Mouse (Mus musculus): ENCODE data around the gene Gm11437.

The Gm11437 gene

DNA sequence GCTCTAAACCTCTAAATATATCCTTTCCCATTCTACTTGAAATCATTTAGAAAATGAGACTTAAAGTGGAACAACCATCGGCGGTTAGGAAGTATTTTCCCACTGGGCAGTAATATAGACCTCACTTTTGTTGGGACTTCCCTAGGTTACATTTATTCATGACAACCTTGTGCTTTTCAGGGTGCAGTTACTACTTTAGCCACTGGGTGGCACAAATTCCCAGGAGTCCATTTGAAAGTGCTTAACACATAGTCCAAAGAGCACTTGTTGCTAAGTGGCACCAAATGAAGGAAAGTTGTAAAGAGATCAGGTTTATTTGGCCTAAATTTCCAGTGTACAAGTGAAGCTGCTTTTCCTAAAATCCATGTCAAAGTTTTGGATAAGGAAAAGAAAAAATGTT is 25.5 kb downstream of the Gm11437 start:
- DNase-seq = peak; percentile 15

DNA sequence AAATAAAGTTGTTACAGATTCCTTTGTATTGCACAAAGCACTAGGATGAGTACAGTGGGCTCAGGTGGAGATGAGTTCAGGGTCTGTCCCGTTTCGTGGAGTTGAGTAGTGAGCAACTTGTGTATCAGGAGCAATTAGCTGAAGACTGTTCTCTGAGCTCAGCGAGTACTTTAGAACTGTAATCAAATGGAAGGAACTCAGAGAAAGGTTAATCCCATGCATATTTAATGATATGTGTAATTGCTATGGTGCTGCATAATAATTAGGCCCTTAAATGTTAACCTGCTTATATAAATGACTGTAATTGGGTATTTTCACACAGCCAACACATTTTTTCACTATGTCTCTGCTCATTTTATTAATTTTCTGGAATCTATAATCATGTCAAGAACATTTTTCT is 30.8 kb downstream of the Gm11437 start:
- no peak for DNase-seq

DNA sequence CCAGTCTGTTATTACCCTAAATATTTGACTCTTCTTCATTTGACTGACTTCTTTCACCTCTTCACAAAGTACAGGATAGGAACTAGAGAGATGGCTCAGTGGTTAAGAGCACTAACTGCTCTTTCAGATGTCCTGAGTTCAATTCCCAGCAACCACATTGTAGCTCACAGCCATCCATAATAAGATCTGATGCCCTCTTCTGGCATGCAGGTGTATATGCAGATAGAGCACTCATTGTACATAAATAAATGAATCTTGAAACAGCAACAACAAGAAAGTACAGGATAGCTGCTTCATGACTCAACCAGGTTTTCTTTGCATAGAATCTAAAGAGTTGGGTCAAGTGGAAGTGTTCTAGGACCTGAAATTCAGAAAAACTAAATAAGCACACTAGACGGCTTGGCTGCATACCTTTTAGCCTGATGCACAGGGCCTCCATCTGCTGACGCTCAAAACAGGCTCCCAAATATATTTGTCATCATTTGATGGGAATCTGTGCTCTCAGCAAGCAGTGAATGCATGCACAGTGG is 32.9 kb downstream of the Gm11437 start:
- no peak for DNase-seq

- no peak for DNase-seq
Measured at GRCm38 (mm10) chr11:84129799-84130185, 37.5 kb downstream of the Gm11437 start.

DNA sequence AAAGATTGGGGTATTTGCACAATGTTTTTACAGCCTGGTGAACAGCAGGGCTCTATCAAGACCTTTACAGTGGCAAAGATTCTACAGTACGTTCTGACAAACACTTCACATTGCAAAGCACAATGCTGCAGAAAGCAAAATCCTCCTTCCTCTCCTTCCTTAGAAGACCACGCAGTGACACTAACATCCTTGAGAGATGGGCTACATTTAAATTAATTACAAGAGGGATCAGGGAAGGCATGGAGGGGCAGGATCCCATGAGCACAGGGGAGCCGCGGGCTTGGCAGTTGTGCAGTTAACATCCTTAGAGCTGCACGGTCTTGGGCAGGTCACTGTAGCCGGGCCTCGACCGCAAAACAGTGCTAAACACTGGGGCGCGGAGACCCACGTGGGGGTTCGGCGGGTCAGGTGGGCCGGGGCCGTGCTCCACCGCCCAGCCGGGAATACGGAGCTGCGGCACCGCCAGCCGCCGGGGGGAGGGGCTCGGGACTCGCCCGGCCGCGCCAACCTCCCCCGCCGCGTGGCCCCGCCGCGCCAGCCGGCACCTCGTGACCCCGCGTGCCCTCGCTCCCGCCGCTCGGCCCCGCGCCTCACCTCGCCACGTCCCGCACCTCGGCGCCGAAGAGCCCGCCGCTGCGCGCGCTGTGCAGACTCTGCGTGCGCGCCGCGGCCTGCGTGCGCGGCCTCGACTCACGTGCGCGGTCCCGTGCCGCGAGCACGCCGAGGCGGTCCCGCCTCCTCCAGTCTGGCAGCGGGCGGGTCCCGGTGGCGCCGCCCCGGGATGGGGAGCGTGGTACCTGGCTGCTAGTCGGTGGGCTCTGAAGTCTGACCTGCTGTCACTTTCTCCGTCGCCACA is 38.1 kb downstream of the Gm11437 start, which contains the start of the genes Tada2a and Acaca:
Gene Tada2a, minus strand, starts transcription at position 658 of the 856 bp plus-strand sequence.
Gene Acaca, plus strand, starts transcription at position 730 of the 856 bp plus-strand sequence.
- DNase-seq = peak; percentile 80

- DNase-seq = no peak
Measured at GRCm38 (mm10) chr11:84127977-84128376, 39.3 kb downstream of the Gm11437 start.

GRCm38 (mm10) chr11:84121051-84121956 is 46.0 kb downstream of the Gm11437 start:
- no peak for DNase-seq

- DNase-seq = no peak
Measured at GRCm38 (mm10) chr11:84117431-84117830, 49.8 kb downstream of the Gm11437 start.

DNA sequence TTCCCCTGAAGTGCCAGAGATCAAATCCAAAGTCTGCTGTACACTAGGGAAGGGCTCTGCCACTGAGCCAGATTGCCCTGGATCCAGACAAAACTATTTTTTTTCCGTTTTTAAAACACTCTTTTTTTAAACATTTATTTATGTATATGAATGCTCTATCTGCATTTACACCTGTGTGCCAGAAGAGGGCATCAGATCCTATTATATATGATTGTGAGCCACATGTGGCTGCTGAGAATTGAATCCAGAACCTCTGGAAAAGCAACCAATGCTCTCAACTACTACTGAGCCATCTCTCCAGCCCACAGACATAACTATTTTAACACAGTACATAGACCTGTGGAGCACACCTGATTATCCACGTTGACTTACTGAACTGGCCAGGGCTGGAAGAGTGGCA is 51.1 kb downstream of the Gm11437 start:
- DNase-seq = no peak

DNA sequence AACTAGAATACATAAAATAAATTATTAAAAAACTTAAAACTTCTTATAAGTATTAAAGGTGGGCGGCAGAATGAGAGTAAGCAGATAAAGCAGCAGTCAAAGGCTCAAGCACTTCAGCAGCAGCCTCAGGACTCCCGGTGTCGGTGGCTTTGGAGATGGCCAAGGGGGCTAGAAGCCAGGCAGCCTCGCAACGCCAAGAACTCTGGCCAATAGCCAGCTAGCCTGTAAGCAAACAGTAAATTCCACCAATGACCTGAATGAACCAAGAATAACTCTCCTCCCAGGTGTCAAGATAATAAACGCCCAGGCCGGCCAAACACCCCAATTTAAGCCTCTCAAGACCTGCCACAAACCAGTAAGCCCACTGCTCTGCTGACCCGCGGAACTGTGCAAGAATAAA is 51.6 kb downstream of the Gm11437 start:
- DNase-seq = no peak

GRCm38 (mm10) chr11:84113623-84114022 is 53.7 kb downstream of the Gm11437 start:
- DNase-seq = no peak

GRCm38 (mm10) chr11:84107137-84107536 is 60.1 kb downstream of the Gm11437 start:
- no peak for DNase-seq

GRCm38 (mm10) chr11:84104036-84104435 is 63.2 kb downstream of the Gm11437 start:
- no peak for DNase-seq

DNA sequence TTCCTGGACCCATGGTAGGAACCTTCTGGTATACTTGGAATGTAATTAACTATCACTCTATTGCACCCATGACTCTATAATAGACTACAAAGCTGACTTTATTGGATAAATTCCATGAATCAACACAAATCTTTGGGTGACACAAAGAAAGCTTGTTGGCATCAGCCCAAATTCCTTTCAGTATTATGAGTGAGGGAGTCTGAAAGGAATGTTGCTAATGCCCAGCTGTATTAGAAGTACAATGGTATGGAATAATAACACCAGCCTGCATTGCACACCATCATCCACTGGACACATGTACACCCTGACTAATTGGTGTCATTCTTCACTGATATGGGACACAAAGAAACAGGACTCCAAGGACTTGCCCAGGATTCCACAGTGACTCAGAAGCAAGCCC is 66.1 kb downstream of the Gm11437 start:
- DNase-seq = no peak
